Mouse (Mus musculus): ENCODE results near the gene Sdr42e1.
A peak's percentile ranks its signal among the peaks of the same experiment; 100 is the strongest.

Gene Sdr42e1

DNA sequence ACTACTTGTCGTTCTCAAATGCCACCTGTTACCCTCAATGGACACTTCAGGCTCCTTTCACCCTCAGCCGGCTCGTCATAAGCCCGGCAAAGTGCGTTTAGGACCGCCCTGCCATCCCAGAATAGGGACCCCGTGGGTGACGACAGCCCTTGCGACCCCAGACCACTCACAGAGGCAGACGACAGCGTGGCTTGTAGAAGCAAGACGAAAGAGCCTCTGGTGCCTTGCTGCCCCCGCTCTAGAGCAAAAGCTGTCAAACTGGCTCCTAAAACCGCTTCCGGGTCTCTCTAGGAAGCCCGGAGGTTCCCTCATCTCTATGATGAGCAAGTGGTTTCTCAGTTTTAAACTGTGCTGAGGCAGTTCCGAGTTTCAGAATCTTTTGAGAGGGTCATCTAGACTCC, at the start of gene Sdr42e1:
Gene Sdr42e1, minus strand, starts transcription at position 260 of the 401 bp plus-strand sequence.
- DNase-seq (ENCODE audit: low read depth), result peak; percentile 69

DNA sequence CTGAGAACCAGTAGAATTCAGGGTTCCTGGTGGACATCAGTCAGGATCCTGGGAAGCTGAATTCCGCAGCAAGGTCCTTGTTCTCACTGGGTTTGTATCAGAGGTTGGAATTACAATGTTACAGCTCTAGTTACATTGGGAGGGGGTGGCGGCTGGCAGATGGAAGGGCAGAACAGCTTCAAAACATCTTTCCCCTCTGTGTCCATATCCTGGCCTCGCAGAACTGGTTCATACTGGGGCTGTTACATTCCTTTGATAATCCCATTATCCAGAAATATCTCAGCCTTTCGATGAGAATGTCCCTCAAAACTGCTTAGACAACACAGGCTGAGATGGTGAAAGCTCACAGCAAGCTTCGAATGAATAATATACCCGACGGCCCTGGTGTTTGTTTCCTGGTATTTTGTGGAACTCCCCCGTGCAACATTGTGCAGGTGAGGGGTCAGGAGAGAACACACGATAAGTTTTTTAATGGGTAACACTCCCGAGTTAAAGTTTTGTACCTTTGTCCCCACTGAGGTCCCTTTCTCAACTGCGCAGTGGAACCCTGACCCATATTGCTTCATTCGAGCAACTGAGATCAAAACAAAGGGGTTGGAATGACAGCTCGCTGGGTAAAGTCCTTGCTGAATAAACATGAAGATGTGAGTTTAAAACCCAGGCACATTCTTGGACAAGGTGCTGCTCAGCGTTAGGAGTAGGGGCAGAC, 44.8 kb upstream of the Sdr42e1 start:
- DNase-seq (ENCODE audit: low read depth), result no peak

DNA sequence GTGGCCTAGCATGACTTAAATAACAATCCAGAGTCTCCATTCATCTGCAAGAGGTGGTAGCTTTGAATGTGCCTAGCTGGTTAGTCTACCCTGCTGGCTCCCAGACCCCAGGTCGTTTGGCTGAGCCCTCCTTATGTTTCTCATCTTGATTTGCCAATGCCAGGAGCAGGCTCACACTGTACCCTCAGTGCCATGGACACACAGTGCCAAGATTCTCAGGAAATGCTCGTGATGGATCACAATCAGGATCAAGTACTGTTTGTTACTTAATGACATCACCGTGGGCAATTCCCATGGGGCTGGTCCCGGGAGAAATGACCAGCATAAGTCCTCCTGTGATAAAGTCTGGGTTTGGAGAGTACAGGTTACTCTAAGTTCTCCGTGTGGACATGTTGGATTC, 42.4 kb upstream of the Sdr42e1 start:
- DNase-seq (ENCODE audit: low read depth), result no peak

DNA sequence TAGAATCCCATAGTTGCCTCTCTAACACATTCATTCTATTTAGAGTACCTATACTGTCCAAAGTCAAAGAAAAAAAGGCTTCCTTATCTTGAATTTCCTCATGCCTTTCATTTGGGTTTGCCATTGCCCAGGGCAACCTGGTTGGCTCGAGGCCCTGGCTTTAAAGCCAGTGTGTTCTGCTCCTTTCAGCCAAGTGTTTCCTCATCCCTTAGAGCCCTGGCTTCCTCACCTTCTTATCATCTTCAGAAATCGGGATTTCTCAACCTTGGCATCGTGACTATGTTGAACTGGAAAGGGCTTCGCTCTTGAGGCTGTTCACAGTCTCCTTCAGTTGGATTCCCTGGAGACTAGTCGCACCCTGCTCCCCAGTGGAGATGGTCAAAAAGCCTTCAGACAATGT, 41.1 kb upstream of the Sdr42e1 start:
- no peak for DNase-seq (ENCODE audit: low read depth)

DNA sequence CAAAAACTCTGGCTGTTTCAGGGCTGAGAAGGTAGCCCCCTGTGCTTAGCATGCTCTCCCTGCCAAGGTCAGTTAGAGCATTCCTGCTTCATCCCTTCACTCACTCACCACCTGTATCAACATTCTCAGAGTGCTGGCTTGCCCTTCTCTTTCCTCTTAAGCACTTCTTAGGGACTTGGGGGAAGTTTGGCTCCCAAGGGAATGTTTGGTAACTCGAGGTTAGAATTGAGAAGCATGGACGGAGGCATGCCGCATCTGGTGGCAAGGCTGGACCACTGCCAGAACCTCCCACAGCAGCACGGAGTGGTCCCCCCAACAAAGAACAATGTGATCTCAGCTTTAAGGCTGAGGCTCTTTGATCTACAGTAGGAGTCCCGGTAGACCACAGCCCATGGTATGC, 38.7 kb upstream of the Sdr42e1 start:
- DNase-seq (ENCODE audit: low read depth), result no peak

DNA sequence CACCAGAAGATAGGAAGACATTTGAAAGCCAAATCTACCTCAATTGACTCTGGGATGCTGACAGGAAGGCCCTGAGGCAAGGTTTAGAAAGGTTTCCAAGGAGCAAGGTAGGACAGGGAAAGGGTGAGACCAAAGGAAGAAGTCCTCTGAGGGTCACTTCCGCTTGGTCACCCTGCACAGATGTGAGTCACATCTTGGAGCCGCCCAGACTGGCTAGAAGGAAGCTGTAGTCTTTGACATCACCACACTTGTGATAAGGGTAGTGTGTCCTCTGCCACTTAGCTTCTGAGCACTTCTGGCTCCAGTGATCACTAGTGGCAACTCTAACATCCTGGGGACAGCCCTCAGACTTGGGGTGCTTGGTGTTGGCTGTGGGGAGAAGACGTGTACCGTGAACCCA, 32.7 kb upstream of the Sdr42e1 start:
- DNase-seq (ENCODE audit: low read depth), result no peak

DNA sequence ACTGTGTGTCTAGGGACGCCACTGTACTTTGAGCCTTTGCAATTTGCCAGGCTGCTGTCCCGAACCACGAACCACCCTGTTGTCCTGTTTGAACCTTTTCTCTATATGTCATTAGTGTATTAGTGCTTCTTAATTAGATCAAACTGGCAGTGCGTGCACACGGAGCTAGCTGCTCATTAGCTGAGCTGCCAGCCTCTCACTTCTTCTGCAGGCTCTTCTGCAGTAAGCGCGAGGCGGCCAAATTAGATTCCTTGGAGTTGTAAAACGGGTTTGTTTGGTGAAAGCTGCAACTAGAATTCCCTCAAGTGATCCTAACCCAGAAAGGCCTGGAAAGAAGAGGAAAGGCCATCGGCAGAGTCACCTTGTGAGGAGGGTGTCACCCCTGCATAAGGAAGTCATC, 29.2 kb upstream of the Sdr42e1 start:
- DNase-seq (ENCODE audit: low read depth), result no peak

DNA sequence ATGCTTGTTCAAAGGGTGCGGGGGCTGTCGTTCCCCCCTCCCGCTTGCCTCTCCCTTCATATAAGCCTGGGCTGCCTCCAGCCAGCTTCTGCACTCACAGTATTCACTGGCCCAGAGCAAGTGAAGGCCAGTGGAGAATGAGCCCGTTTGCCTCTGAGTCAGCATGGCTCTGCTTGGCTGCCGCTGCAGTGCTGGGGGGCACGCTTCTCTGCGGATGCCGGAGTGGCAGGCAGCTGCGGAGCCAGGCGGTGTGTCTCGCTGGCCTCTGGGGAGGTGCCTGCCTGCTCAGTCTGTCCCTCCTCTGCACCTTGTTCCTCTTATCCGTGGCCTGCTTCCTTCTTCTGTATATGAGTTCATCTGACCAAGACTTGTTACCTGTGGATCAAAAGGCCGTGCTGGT, 28.4 kb upstream of the Sdr42e1 start, which contains the start of gene Hsd17b2:
Gene Hsd17b2, plus strand, starts transcription at position 46 of the 400 bp plus-strand sequence.
- DNase-seq (ENCODE audit: low read depth), result no peak

DNA sequence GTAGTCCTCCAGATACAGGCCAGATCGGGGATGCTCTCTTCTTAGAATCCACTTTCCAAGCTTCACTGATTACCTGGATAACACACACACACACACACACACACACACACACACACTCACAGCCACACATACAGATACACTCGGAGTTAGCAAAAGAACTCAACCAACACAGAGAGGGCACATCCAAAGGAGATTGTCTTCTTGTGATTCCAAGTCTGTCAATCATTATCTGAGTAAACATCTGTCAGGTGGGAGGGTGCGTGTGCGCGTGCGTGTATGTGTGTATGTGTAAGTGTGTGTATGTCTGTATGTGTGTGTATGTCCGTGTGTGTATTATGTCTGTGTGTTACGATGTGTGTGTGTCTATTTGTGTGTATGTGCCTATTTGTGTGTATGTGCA, 27.8 kb upstream of the Sdr42e1 start:
- no peak for DNase-seq (ENCODE audit: low read depth)

DNA sequence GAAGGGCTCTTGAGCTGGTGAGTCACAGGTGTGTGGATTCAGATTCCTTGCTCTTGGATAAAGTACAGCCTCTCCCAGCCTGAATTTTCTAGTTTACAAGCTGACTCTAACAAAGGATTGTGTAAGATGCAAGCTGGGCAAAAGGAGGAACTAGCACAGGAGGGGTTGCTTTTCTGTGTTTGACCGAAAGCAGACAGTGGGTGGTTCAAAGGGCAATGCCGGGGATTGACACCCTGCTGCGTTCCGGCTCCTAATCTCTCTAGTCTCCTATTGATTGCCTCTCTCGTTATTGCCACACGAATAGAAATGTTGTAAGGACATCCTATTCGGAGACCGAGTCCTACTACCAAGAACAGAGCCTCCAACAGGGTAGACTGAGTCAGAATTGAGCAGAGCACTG, 27.2 kb upstream of the Sdr42e1 start:
- no peak for DNase-seq (ENCODE audit: low read depth)

DNA sequence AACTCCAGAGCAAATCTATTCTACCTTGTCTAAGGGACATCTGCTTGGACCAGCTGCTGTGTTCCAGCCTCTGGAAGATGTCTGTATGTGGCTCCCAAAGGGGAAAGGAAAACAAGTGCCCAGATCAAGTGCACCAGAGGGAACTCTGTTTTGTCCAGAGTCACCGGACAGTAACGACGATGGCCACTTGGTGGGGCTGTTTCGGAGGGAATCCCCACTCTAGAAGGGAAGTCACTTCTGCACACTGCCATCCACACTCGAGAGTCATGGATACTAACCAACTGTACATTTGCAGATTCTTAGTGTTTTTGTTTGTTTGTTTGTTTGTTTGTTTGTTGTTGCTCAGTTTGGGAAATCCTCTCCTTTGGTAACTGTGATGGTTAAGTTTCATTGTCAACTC, 23.8 kb upstream of the Sdr42e1 start:
- DNase-seq (ENCODE audit: low read depth), result no peak

DNA sequence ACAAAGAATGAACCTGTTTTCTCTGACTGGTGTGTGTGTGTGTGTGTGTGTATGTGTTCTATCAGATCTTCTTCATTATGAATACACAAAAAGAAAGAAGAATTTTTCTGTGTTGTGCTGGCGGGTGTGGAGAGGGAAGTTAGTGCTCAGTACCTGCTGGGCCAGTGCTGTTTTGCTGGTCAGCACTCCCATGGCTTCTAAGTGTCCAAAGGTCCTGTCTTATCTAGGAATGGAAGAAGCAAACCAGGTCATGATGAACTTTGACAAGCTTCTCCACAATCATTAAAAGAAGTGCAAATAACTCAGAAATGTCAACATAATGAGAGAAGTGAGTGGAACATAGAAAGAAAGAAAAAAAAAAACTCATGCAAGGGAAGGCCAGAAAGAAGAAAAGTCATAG, 22.1 kb upstream of the Sdr42e1 start:
- no peak for DNase-seq (ENCODE audit: low read depth)

DNA sequence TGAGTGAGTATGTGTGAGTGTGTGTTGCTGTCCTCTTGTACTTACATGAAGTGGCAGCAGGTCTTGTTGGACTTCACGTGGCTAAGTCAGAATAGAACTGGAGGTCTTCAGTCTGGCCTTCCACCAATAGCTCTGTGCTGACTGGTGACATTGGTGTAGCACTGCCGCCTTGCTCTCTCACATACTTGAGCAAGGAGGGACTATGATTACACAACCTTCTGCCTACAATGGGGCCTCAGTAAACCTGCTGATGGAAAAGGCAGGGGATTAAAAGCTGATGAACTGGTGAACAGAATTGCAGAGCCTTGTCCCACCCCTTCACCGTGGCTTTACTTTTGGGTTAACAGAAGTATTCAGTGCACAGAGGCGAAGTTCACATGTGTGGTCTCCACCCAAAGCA, 18.6 kb upstream of the Sdr42e1 start:
- no peak for DNase-seq (ENCODE audit: low read depth)

DNA sequence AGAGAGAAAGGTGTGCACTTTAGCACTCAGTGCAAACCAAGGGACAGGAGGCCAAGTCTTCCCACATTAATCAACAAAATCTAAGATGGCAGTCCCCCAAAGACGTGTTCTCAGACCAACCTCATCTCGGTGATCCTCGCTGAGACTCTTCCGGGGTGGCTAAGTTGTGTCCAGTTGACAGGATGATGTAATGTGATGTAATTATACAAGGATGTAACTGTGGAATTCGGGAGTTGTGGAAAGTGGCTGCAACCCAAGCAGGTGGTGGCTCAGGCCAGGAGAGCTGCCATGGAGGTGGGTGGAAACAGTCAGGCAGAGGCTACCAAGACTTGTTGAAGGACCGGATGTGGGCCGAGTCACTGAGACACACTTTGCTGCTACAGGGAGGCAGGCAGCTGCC, 14.4 kb upstream of the Sdr42e1 start:
- DNase-seq (ENCODE audit: low read depth), result no peak

DNA sequence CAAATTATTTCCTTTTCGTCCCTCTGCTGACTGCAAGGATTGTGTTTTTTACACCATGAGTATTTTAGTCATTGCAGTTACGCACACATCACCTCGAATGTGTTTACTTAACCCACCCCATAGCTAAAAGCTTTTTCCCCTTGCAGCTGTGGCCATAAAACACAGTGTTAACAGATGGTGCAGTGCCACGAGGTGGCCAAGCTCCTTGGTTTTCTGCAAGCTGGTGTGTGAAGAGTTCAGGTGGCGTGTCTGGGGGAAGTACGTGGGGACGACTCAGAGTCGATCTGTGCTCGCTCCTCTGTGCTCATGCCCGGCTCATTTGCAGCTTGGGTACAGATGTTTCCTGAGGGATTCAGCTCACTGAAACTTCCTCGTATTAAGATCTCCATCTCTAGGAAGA, 11.0 kb upstream of the Sdr42e1 start:
- no peak for DNase-seq (ENCODE audit: low read depth)

DNA sequence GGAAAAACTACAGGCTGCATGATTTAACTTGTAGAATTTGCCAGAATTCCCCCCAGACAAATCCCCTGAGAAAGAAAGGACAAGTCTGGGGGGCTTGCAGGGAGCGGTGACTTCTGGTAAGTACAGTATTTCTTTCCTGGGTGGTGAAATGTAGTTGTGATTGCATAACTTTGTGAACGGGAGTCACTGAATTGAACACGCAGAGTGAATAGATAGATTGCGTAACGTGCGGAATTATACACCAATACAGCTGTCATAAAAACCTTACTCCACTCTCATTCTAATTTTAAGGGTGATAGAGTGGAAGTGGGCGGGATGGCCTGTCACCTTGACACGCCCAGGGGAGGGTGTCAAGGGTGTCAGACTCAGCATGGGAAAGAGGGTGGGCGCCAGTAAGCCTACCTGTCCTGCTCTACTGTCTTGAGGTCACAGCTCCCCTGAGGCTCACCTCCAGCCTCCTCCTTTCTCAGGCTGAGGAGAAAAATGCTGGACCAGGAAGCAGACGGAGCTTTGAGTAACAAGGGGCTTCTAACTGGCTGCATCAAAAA, 10.5 kb upstream of the Sdr42e1 start:
- DNase-seq (ENCODE audit: low read depth), result no peak

DNA sequence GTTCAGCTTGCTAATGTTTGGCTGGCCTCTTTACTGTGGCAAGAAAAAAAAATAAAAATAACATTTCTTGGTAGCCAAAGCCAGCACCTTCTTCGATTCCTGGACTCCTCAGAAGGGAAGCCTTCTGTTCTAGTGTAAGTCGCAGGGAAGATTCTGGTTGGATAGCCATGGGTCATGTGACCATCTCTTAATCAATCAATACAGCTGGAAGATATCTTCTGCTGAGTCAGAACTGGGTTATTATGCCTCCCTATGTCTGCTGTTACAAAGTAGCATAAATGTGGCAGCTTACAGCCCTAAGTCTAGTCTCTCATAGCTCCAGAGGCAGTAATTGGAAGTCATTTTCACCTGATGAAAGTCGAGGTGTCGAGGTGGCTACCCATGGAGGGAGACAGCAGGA, 5.2 kb upstream of the Sdr42e1 start:
- DNase-seq (ENCODE audit: low read depth), result no peak

DNA sequence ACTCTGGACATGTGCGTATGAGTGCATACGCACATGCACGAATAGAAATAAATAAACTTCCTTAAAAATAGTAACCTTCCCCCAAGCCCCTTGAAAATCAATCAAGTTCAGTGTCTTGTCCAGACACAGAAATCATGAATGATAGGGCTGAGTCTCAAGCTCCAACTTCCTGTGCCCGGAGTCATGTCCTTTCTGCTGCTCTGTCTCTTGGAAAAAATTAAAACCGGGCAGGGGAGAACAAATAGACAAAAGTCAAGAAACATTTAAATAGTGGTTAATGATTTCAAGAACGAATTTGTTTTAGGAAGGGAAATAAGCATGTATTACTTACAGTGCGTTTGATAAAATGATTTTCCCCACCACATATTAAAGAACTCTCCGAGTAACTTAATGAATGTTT, 3.5 kb upstream of the Sdr42e1 start:
- no peak for DNase-seq (ENCODE audit: low read depth)

DNA sequence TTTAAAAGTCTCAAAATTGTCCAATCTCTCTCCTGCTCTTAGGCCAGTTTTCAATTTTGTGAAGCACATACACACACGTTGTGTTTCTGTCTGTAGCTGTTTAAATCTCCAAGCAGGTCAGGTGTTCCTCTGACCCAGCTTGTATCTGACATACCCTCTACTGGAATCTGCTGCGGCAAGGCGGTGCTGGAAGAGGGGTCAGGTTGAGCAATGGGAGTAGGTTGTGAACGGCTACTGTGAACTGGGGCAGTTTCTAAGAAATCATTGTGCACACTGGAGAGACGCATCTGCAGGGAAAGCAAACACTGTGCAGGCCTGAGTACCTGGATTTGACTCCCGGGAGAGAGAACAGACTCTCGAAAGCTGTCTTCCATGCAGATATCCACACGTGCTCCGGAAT, 3.0 kb upstream of the Sdr42e1 start:
- no peak for DNase-seq (ENCODE audit: low read depth)

DNA sequence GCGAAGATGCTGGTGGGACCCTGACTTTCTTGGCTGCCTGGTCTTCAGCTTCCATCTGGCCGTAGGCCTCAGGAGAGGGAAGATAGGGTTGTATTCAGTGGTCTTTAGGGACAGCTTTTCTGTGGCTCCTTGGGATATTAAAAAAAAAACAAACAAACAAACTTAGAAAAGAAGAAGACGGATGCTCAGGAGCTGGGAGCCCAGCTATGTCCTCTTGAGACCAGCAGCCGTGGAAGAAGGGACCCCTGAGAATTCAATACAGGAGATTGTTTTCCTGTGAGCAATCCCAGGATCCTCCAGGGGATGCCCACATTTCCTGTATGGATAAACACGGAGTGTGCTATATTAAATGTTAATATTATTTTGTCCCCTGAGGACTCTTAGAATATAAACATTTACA, 1.7 kb upstream of the Sdr42e1 start:
- DNase-seq (ENCODE audit: low read depth), result no peak

DNA sequence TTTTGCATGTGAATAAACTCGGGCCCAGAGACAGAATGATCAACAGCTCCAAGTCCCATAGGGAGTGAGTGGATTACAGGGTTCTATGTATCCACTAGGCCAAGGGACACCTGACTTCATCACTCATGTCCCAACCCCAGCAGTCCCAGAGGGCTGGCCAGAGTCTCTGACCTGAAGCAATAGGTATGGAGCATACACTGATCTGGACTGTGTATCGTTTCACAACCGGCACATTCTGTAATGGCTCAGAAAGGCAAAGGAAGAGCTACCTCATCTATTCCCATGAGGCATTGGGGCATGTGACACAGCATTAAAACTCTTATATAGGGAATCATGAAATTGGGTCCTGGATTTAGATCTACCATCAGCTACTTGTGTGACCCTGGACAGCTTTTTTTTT, 931 bp downstream of the Sdr42e1 start:
- DNase-seq (ENCODE audit: low read depth), result no peak

DNA sequence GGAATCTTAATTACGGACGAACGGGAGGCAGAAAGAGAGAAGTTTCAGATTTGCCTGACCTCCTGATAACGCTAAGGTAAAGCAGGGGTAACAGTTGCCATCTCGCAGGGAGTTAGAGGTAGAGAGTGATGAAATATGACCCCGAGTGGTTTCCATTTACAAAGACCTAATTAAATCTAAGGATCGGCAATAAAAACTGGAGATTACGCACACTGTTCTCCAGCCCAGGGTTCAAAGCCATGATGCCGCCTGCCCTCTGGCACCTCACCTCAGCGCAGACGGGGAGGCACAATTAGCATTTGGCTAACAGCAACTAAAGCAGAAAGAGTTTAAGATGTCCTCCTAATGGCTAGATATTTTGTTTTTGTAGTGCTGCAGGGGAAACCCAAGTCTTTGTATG, 3.0 kb downstream of the Sdr42e1 start:
- no peak for DNase-seq (ENCODE audit: low read depth)

DNA sequence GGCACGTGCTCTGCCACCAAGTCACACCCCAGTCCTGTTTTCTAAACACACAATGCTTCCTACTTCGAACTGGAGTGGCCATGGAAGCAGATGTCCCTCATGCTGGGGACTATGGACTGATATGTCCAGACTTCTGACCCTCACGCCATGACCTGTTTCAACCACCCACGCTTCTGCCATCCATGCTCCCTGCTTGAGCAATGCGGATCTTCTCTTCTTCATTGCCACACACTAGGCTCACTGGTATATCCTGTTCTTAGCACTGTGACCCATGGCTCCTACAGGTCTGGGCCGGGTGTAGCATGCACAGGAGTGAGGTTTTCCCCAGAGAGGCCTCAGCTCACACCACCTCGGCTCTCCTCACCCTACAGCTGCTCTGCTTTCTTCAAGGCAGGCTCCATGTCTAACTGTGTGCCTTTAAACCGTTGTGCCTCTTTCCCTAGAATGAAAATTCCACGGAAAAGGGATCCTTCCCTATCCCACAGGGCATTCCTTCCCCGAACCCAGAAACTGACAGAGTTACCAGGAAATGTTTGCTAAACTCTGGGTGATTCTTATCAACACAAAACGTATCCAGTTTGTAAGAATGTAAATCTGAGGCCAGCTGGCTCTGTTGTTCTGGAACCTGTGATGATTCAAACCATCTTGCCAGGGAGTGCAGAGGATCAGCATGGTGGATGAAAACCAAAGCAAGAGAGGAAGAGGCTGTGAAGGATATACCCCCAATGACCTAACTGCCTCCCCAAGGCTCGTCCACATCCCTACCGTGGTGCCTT, 6.0 kb downstream of the Sdr42e1 start:
- no peak for DNase-seq (ENCODE audit: low read depth)

Measured in naive thymus-derived CD4-positive, alpha-beta T cell, adult 2 months (primary cell).